ENCODE assay signal across 35 mouse cellular contexts in genomic region chr7:29151486-29151885, GRCm38 (mm10). TPM values are rescaled to one million over a fixed set of nuclear protein-coding genes. Genes with fewer than 3 reads are reported as not detected.
"Had no signal": no experiment of that assay in that cellular context is flagged by ENCODE, and none has a peak within 500 bp of the region (broad histone marks: within the 10 kb centered on the region; RNA-seq: fewer than 3 reads in every experiment).

No protein-coding gene starts in this region.

- ATAC-seq: hindbrain, embryonic 16.5 days; hindbrain, postnatal 0 days; inflammation-experienced regulatory T-cells, adult 6 months; intestine, embryonic 15.5 days; intestine, embryonic 16.5 days; intestine, postnatal 0 days had no signal

- H3K36me3 ChIP-seq: hindbrain, embryonic 12.5 days had no signal

- DNase-seq: heart, adult 2 months; heart, postnatal 10 days; heart, postnatal 14 days; heart, postnatal 36 days; heart, postnatal 4 days; kidney, adult 11 months; kidney, adult 18-20 months; kidney, adult 2 months; kidney, adult 8-10 months; kidney, adult 9 months; kidney, postnatal 10 days; kidney, postnatal 14 days; kidney, postnatal 25 days; kidney, postnatal 36 days; kidney, postnatal 4 days; layer of hippocampus, adult 9-11 months had no signal

- H3K27ac ChIP-seq: heart, adult 2 months; heart, embryonic 10.5 days; heart, embryonic 13.5 days; heart, embryonic 15.5 days; hindbrain, embryonic 10.5 days; hindbrain, embryonic 12.5 days; hindbrain, embryonic 13.5 days; hindbrain, embryonic 14.5 days; hindbrain, embryonic 15.5 days; hindbrain, postnatal 0 days; intestine, embryonic 15.5 days; kidney, embryonic 15.5 days; kidney, postnatal 0 days; layer of hippocampus, adult 2 months had no signal

- H3K9me3 ChIP-seq: heart, embryonic 15.5 days; hindbrain, embryonic 13.5 days; hindbrain, embryonic 15.5 days had no signal

- H3K4me3 ChIP-seq: heart, adult 2 months; heart, embryonic 10.5 days; heart, embryonic 12.5 days; heart, embryonic 13.5 days; heart, embryonic 15.5 days; hindbrain, embryonic 10.5 days; hindbrain, embryonic 12.5 days; hindbrain, embryonic 13.5 days; hindbrain, embryonic 15.5 days; intestine, embryonic 15.5 days; kidney, embryonic 15.5 days; layer of hippocampus, adult 2 months had no signal

- H3K27me3 ChIP-seq: hindbrain, embryonic 12.5 days; hindbrain, embryonic 15.5 days; intestine, embryonic 15.5 days; kidney, embryonic 15.5 days had no signal

- H3K4me2 ChIP-seq: heart, embryonic 11.5 days; heart, embryonic 12.5 days; heart, embryonic 13.5 days; heart, embryonic 15.5 days; hindbrain, embryonic 12.5 days; hindbrain, embryonic 13.5 days; hindbrain, embryonic 14.5 days; hindbrain, embryonic 15.5 days; intestine, embryonic 15.5 days; kidney, embryonic 15.5 days had no signal

- H3K9ac ChIP-seq: heart, embryonic 12.5 days; heart, embryonic 13.5 days; heart, embryonic 15.5 days; hindbrain, embryonic 12.5 days; hindbrain, embryonic 13.5 days; hindbrain, embryonic 14.5 days; hindbrain, embryonic 15.5 days; intestine, embryonic 15.5 days; kidney, embryonic 15.5 days had no signal

RNA-seq across cellular contexts. Expression of gene Ggn, which starts 18.5 kb away (rescaled TPM):
- polyA plus RNA-seq: inflammation-experienced regulatory T-cells, adult 6 months had no signal
